Mouse (Mus musculus) adipose tissue, adult 10 weeks (tissue): Measurements from ENCODE around the gene Gprin3. TPM values are rescaled to one million over a fixed set of nuclear protein-coding genes. Genes with fewer than 3 reads are reported as not detected.

ENCODE experiments used
- polyA plus RNA-seq: library from polyadenylated mRNA; stranded (reverse); fragments of 350-450 nt; fragmentation: Illumina TruSeq; extraction: RNeasy Lipid Tissue Mini Kit (QIAGEN cat#74804); gene quantifications from one replicate; pipeline ENCODE4 v1.2.3, GENCODE M21; 2014; ENCODE audit warnings: low read depth, low replicate concordance

Gprin3 gene
- polyA plus RNA-seq = 0.56 TPM

DNA sequence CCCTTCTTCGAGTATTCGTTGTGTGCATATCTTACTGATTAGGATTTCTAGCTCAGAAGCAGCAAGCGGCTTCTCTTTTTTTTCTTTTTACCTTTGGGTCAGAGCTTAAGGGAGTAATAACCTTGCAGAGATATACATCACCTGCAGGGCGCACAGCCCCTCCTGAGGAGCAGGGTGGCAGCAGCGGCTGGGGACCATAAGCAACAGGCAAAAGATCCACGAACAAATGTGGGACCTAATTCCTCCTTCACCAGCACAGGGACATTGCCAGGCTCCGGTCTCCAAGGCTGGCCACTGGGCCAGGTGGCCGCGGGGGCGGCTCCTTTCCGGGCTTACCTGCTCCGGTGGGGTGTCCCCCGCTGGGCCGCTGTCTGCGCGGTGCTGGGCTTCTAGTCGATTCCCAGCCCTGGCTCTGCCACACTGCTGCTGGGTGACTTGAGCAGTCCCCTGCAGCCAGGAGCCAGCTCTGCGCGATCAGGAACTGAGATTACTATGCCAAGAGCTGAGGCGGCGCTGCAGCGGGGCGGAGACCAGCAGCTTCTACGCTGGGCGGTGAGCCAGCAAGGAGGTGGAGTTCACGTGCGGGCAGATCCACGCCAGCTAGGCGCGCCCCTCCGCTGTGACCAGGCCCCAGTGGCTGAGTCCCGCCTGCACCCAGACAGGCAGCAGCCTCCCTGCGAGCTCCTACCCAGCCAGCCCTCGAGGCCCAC lies at the start of gene Gprin3:
TSS of gene Gprin3 (minus strand) at position 471 of the 710 bp plus-strand sequence.

Other genes with a start within 250 kb of the Gprin3 start
- gene Tigd2, start 217.4 kb downstream of the Gprin3 start, polyA plus RNA-seq = 10.1 TPM